ENCODE assay signal across 9 mouse cellular contexts in genomic region chr9:3023985-3024648, GRCm38 (mm10). TPM values are rescaled to one million over a fixed set of nuclear protein-coding genes. Genes with fewer than 3 reads are reported as not detected.
A peak's percentile ranks its signal among the peaks of the same experiment; 100 is the strongest.
DNase-seq lines count a peak whose midpoint lies in the region.
"Not testable (repeated sequence)": the region's sequence is repeated elsewhere in the genome, so short reads cannot be mapped to it uniquely, and the experiment has no call there.
"Had no signal": no experiment of that assay in that cellular context is flagged by ENCODE, and none has a peak within 500 bp of the region (broad histone marks: within the 10 kb centered on the region; RNA-seq: fewer than 3 reads in every experiment).

No protein-coding gene starts in this region.

- intact Hi-C loops in heart, postnatal 14 days (cut with DNase I); left cerebral cortex, postnatal 14 days (cut with DNase I): not testable (repeated sequence)

- DNase-seq in T-cell, adult 2 months (ENCODE audit: low spot score): peak; percentile 97
- DNase-seq in frontal cortex, postnatal 10 days (ENCODE audit: low spot score in 2 of 2): peak; percentile 64 to 100
- DNase-seq in heart, postnatal 14 days: peak; percentile 59 to 62
- DNase-seq in layer of hippocampus, adult 8-10 months (ENCODE audit: low spot score in 2 of 2): peak; percentile 99 to 100
- peak; percentile 72 to 86 for DNase-seq in left cerebral cortex, postnatal 14 days (ENCODE audit: low spot score in 2 of 2)
- peak; percentile 83 for DNase-seq in ovary, adult 18-20 months (ENCODE audit: low spot score)
- DNase-seq in spleen, postnatal 14 days (ENCODE audit: low spot score in 2 of 2): peak; percentile 82 to 86
- peak; percentile 62 for DNase-seq in urinary bladder, postnatal 10 days (ENCODE audit: low spot score)

RNA-seq across cellular contexts. Expression of gene Gm10718, which starts 0.8 kb away (rescaled TPM):
- under 1 TPM; 0.41 to 0.55 TPM for total RNA-seq in heart, postnatal 14 days (2021)
- under 1 TPM in 2 of 4 experiments, not detected in 2; 0.68 to 0.81 TPM for total RNA-seq in layer of hippocampus, adult 8-10 months (2022)
- under 1 TPM in 1 of 2 experiments, not detected in 1; 0.72 TPM for total RNA-seq in left cerebral cortex, postnatal 14 days (2021)

RNA-seq across cellular contexts. Expression of gene Gm10717, which starts 1.1 kb away (rescaled TPM):
- not detected for total RNA-seq in heart, postnatal 14 days (2021)
- not detected for total RNA-seq in layer of hippocampus, adult 8-10 months (2022)
- under 1 TPM in 1 of 2 experiments, not detected in 1; 0.68 TPM for total RNA-seq in left cerebral cortex, postnatal 14 days (2021)

RNA-seq across cellular contexts. Expression of gene Gm10719, which starts 6.9 kb away (rescaled TPM):
- not detected for total RNA-seq in heart, postnatal 14 days (2021)
- total RNA-seq in layer of hippocampus, adult 8-10 months (2022): 1 to 10 TPM in 1 of 4 experiments, under 1 TPM in 2, not detected in 1; 0.52 to 1.4 (median 0.75) TPM
- 1 to 10 TPM in 1 of 2 experiments, not detected in 1; 1.5 TPM for total RNA-seq in left cerebral cortex, postnatal 14 days (2021)

RNA-seq across cellular contexts. Expression of gene Gm10720, which starts 8.7 kb away (rescaled TPM):
- not detected for total RNA-seq in heart, postnatal 14 days (2021)
- not detected for total RNA-seq in layer of hippocampus, adult 8-10 months (2022)
- total RNA-seq in left cerebral cortex, postnatal 14 days (2021): not detected
- total RNA-seq: MEL had no signal

RNA-seq across cellular contexts. Expression of gene Gm17535, which starts 10.3 kb away (rescaled TPM):
- total RNA-seq in heart, postnatal 14 days (2021): not detected
- not detected for total RNA-seq in layer of hippocampus, adult 8-10 months (2022)
- total RNA-seq in left cerebral cortex, postnatal 14 days (2021): not detected
- total RNA-seq: MEL had no signal

Comparison
In these comparisons a context has a peak if more than half of its experiments do, and no peak if none do; other contexts are left out.
1. Peak in every context shown above with its lines: DNase-seq.